Mouse (Mus musculus) cerebellum, adult 2 months (tissue): ENCODE results near the gene Sik1.

Experiments
- CTCF ChIP-seq: fragments of 200-500 bp; IDR thresholded peaks from 2 replicates; pipeline ENCODE4 v1.5.1; 2011; ENCODE audit warnings: low read depth, mild to moderate bottlenecking, control low read depth, low read length, moderate library complexity, borderline replicate concordance; ENCODE audit not compliant: insufficient read depth
- POLR2A ChIP-seq: fragments of 200-500 bp; IDR thresholded peaks from 2 replicates; pipeline ENCODE4 v1.6.1; 2011; ENCODE audit warnings: low read length, control low read depth, borderline replicate concordance; ENCODE audit not compliant: insufficient read depth

DNA sequence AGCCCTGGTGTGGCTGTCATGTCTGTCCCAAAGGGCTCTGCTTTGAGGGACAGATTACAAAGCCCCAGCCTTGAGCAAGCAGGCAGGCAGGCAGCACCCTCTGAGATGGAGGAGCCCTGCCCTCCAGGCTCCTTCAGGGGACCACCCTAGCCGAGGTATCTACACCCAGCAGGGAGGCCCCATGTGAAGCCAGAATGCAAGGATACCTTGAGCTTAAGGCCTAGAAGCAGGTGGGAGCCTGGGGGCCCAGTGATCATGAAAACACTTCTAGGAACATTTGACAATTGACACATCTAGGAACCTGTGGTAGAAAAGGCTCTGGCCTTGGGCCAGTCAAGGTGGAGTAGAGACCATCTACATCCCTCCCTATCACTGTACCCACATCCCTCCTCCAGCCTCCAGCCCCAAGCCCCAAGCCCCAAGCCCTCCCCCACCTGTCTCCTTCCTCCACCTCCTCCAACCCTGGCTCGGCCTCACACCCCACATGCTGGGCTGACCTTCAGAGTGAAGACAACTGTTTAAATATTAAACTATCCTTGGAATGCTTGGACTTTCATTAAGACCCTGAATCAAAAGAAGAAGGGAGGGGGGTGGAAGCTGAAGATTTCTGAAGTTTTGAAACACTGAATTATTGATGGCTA is 34.8 kb upstream of the Sik1 start:
- TF ChIP-seq CTCF (no peak), POLR2A (no peak)
